Mouse (Mus musculus) embryonic stem cell, embryonic (primary cell): ENCODE measurements around the gene Psg27.
"Not testable (repeated sequence)": the region's sequence is repeated elsewhere in the genome, so short reads cannot be mapped to it uniquely, and the experiment has no call there.

Source experiments
- CTCF ChIA-PET, 4 experiments: fragments of 300-600 bp in 2 of 4; fragments of 350-600 bp in 2 of 4; sonication (Branson Sonifier 250); formaldehyde crosslinking; loops; one replicate each; lab custom pipeline; 2022; ENCODE audit warnings: inconsistent platforms in 2 of 4; lab: Charles Lee
- POLR2A ChIA-PET, 4 experiments: fragments of 300-600 bp in 2 of 4; fragments of 350-600 bp in 2 of 4; sonication (Branson Sonifier 250); formaldehyde crosslinking; loops; one replicate each; lab custom pipeline; 2022; ENCODE audit warnings: antibody characterized with exemption in 4 of 4, inconsistent platforms in 1 of 4; lab: Charles Lee

The Psg27 gene

DNA sequence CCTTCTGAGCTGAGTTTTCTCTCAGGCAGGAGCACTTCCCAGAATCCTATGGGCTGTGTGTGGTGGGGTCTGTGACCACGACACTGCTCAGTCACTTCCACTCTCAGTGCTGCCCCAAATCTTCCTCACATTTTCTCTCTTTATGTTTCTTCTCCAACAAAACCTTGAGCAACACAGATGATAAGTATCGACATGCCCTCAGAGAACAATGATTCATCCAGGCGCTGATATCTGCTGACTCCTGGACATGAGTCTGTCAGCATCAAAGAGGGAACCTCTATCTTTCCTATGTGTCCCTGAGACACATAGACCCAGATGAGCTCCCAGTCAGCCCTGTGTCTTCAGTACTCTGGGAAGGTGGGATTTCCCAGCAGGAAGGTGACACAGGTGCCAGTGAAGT is at the start of gene Psg27:
Psg27 (minus strand) TSS at position 101 of the 400 bp plus-strand sequence.
- ChIA-PET CTCF (no interaction called here), POLR2A (no interaction called here)

- POLR2A ChIA-PET, CTCF ChIA-PET: not testable (repeated sequence)
Observed at GRCm38 (mm10) chr7:18616401-18616800, 49.3 kb upstream of the Psg27 start, which contains the start of gene Psg23. Gene Psg23 (minus strand): TSS chr7:18616501.

DNA sequence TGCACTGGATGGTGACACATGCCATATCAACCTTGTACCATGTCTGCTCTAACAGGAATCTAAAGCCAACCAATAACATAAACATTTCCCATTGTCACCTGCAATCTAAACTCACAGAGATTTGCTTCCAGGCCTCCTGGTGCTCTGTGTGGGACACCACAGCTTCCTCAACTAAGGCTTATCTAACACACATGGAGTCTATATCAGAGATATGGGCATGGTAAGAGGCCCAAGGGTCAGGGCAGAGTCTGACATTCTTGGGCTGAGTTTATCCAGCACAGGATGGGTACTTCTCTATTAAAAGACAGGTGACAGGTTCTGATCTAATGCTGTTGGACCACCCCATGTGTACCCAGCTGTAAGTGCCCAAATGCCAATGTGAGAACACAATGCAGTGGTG is 7.3 kb downstream of the Psg27 start:
- ChIA-PET CTCF (no interaction called here), POLR2A (no interaction called here)

DNA sequence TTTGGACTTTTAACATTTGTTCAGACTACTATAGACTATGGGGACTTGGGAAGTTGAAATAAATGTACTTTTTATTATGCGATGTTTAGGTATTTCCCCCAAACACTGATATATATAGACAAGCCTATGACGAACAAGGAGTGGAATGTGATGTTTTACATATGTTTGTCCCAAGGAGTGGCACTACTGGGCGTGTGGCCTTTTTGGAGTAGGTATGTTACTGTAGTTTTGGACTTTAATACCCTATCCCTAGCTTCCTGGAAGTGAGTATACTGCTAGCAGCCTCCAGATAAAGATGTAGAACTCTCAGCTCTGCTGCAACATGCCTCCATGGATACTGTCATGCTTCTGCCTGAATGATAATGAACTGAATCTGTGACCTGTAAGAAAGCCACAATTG is 11.4 kb downstream of the Psg27 start:
- POLR2A ChIA-PET, CTCF ChIA-PET: not testable (repeated sequence)

DNA sequence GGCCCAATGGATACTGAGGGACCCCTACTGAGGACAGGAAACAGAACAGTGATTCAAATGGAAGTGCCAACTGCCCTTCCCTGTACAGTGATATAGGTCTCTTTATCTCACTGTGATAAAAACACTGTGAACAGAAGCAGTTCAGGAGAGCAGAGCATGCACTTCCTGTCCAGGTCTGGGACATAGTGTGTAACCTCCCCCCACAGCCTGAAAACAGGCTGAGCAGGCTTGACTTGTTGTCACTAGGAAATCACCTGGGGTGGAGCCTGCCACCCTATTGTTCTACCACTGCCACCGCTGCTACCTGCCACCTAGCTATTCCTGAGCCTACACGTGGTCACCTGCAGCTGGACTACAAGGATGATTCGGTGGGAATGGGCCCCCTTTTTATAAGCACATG is 33.7 kb downstream of the Psg27 start:
- ChIA-PET POLR2A (no interaction called here), CTCF (no interaction called here)

DNA sequence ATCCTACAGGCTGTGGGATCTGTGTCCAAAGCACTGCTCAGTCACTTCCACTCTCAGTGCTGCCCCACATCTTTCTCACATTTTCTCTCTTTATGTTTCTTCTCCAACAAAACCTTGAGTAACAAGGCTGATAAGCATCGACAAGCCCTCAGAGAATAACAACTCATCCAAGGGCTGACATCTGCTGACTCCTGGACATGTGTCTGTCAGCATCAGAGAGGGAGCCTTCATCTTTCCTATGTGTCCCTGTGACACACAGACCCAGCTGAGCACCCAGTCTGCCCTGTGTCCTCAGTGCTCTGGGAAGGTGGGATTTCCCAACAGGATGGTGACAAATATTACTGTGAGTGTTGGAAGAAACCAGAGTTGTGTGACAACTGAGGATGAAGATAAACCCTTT is 34.9 kb downstream of the Psg27 start, which contains the start of gene Psg25:
Psg25 (minus strand) TSS at position 101 of the 400 bp plus-strand sequence.
- POLR2A ChIA-PET, result no interaction called here
- CTCF ChIA-PET, result no interaction called here

GRCm38 (mm10) chr7:18524668-18525067 is 42.4 kb downstream of the Psg27 start:
- POLR2A ChIA-PET, result no interaction called here
- CTCF ChIA-PET, result no interaction called here

- CTCF ChIA-PET, POLR2A ChIA-PET: not testable (repeated sequence)
Observed at GRCm38 (mm10) chr7:18512848-18513247, 54.3 kb downstream of the Psg27 start.

GRCm38 (mm10) chr7:18512417-18512816 is 54.7 kb downstream of the Psg27 start:
- CTCF ChIA-PET, POLR2A ChIA-PET: not testable (repeated sequence)

GRCm38 (mm10) chr7:18511479-18511878 is 55.6 kb downstream of the Psg27 start:
- POLR2A ChIA-PET, result interaction anchor here in 1 of 4 experiments (0.5 kb wide), 1 partner anchor 20 kb away, joined by 5 read pairs; no protein-coding TSS in a partner anchor

More at GRCm38 (mm10) chr7:18511479-18511878, 55.6 kb downstream of the Psg27 start:
- CTCF ChIA-PET, result interaction anchor here in 2 of 4 experiments (0.5 to 1.2 kb wide), 9 partner anchors 10 to 373 kb away, joined by 3 to 7 read pairs (median 4); no protein-coding TSS in a partner anchor
